ENCODE assay signal across 10 mouse cellular contexts in the genomic region with DNA sequence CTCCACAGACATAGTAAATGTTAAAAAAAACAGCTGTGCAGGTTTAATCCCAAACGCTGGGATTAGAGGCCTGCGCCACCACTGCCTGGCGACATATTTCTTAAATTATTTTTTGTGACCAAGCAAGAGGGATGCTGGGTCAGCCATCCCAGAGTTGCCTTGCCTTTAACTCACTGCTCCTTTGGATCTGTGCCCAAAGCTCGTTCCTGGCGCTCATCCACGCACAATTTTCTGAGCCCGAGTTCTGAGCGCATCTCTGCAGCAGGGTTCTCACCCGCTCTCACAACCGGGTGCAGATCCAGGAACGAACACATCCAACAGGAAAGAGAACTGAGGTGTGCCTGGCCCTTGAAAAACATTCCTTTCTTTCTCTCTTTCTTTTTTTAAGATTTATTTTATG. TPM values are rescaled to one million over a fixed set of nuclear protein-coding genes. Genes with fewer than 3 reads are reported as not detected.
DNase-seq lines count a peak whose midpoint lies in the region; ATAC-seq and TF ChIP-seq lines count a peak whose summit lies in the region.
"Had no signal": no experiment of that assay in that cellular context is flagged by ENCODE, and none has a peak within 500 bp of the region (broad histone marks: within the 10 kb centered on the region; RNA-seq: fewer than 3 reads in every experiment).

No protein-coding gene starts in this region.

- no peak for TF ChIP-seq CTCF in kidney, adult 2 months (conservative IDR thresholded peaks at IDR 0.05; ENCODE audit: insufficient read depth, insufficient read length, low read depth, low read length)
- TF ChIP-seq CTCF in MEL (IDR thresholded peaks at IDR 0.05 in 2 of 3, conservative IDR thresholded peaks at IDR 0.05 in 1 of 3; ENCODE audit: control insufficient read depth in 1 of 3, insufficient read depth in 1 of 3, low read depth in 2 of 3, low read length in 3 of 3, poor library complexity in 1 of 3, severe bottlenecking in 1 of 3), result no peak
- no peak for TF ChIP-seq CTCF in lung, postnatal 0 days (IDR thresholded peaks at IDR 0.05)

- no peaks in the 10 kb centered on the region for H3K27me3 ChIP-seq in kidney, adult 2 months (replicated peaks; ENCODE audit: control insufficient read depth, insufficient read depth, low read length)
- no peaks in the 10 kb centered on the region for H3K27me3 ChIP-seq in kidney, embryonic 16.5 days (ENCODE audit: insufficient read depth, low read length)
- no peaks in the 10 kb centered on the region for H3K27me3 ChIP-seq in MEL (ENCODE audit: control insufficient read depth in 1 of 2, insufficient read depth in 2 of 2, low read length in 2 of 2)
- no peaks in the 10 kb centered on the region for H3K27me3 ChIP-seq in intestine, embryonic 15.5 days (replicated peaks)
- no peaks in the 10 kb centered on the region for H3K27me3 ChIP-seq in lung, postnatal 0 days (replicated peaks; ENCODE audit: insufficient read depth, low read length)

- H3K27ac ChIP-seq in kidney, adult 2 months (ENCODE audit: insufficient read depth, low read depth, low read length), result no peak overlapping the region
- H3K27ac ChIP-seq in kidney, embryonic 16.5 days (ENCODE audit: low read length), result no peak overlapping the region
- no peak overlapping the region for H3K27ac ChIP-seq in MEL (ENCODE audit: control insufficient read depth, low read depth, low read length)
- peak overlapping the region; percentile 62; the same call in 1 of the 2 replicates for H3K27ac ChIP-seq in intestine, embryonic 15.5 days
- no peak overlapping the region for H3K27ac ChIP-seq in lung, postnatal 0 days (ENCODE audit: low read length)
- H3K27ac ChIP-seq: neural tube, embryonic 12.5 days had no signal

- ATAC-seq in kidney, embryonic 16.5 days (ENCODE audit: low FRiP score, low TSS enrichment), result no peak
- 0 out of 2 replicates have a peak, but pooled peaks have one; percentile 0 for ATAC-seq in intestine, embryonic 15.5 days
- no peak for ATAC-seq in lung, postnatal 0 days
- no peak for ATAC-seq in megakaryocyte progenitor cell, adult 5-6 weeks (replicated peaks; ENCODE audit: poor library complexity)

- H3K36me3 ChIP-seq in kidney, adult 2 months (ENCODE audit: control insufficient read depth, insufficient read depth, low read length), result no peaks in the 10 kb centered on the region; the same call in 1 of the 2 replicates
- no peaks in the 10 kb centered on the region for H3K36me3 ChIP-seq in kidney, embryonic 16.5 days (ENCODE audit: insufficient read depth, low read length)
- H3K36me3 ChIP-seq in MEL (ENCODE audit: control insufficient read depth in 1 of 2, insufficient read depth in 2 of 2, low read length in 2 of 2), result peaks cover 0 to 6% of the 10 kb centered on the region in 2 experiments; a peak in 2 of 4 replicates
- H3K36me3 ChIP-seq in intestine, embryonic 15.5 days, result no peaks in the 10 kb centered on the region
- H3K36me3 ChIP-seq in lung, postnatal 0 days (ENCODE audit: insufficient read depth, low read length), result no peaks in the 10 kb centered on the region
- H3K36me3 ChIP-seq: neural tube, embryonic 12.5 days had no signal

- H3K79me2 ChIP-seq in MEL (ENCODE audit: control insufficient read depth, insufficient read depth, low read length, poor library complexity), result no peaks in the 10 kb centered on the region; the same call in 1 of the 2 replicates

- WGBS in kidney, adult 2 months, result 33% methylated on average over 11 of the region's 11 CpGs
- 58% methylated on average over 11 of the region's 11 CpGs for WGBS in kidney, embryonic 16.5 days
- WGBS in intestine, embryonic 15.5 days, result 62% methylated on average over 11 of the region's 11 CpGs
- 42% methylated on average over 11 of the region's 11 CpGs for WGBS in lung, postnatal 0 days

- no peak overlapping the region for H3K9ac ChIP-seq in kidney, embryonic 16.5 days (replicated peaks; ENCODE audit: low read length)
- peak overlapping the region; percentile 19; the same call in 1 of the 2 replicates for H3K9ac ChIP-seq in MEL (ENCODE audit: control insufficient read depth, low read depth, low read length, poor library complexity, severe bottlenecking)
- no peak overlapping the region for H3K9ac ChIP-seq in intestine, embryonic 15.5 days
- no peak overlapping the region for H3K9ac ChIP-seq in lung, postnatal 0 days (replicated peaks; ENCODE audit: low read depth)

- TF ChIP-seq RAD21 in MEL (IDR thresholded peaks at IDR 0.05; ENCODE audit: low read depth, low read length), result no peak

- TF ChIP-seq EP300 in MEL (IDR thresholded peaks at IDR 0.05; ENCODE audit: low read depth in 1 of 2, low read length in 2 of 2), result no peak
- no peak for TF ChIP-seq EP300 in lung, postnatal 0 days (IDR thresholded peaks at IDR 0.05)

- DNase-seq in kidney, adult 2 months, result peak; percentile 69
- DNase-seq in 3T3-L1 (ENCODE audit: low read depth, low spot score), result peak; percentile 27
- peak; percentile 25 for DNase-seq in MEL (ENCODE audit: low read depth, low spot score)
- DNase-seq in lung, postnatal 0 days (ENCODE audit: low spot score), result no peak

- TF ChIP-seq POLR2A in kidney, adult 2 months (IDR thresholded peaks at IDR 0.05; ENCODE audit: low read depth, low read length), result no peak
- TF ChIP-seq POLR2A in MEL (IDR thresholded peaks at IDR 0.05; ENCODE audit: control insufficient read depth in 1 of 2, insufficient read depth in 1 of 2, low read depth in 1 of 2, low read length in 2 of 2, poor library complexity in 1 of 2), result no peak

- peaks cover 3% of the 10 kb centered on the region; the same call in 1 of the 2 replicates for H3K4me1 ChIP-seq in kidney, adult 2 months (ENCODE audit: control insufficient read depth, insufficient read depth, low read length)
- H3K4me1 ChIP-seq in kidney, embryonic 16.5 days (ENCODE audit: insufficient read depth, low read length), result peaks cover 27% of the 10 kb centered on the region
- peaks cover 0 to 6% of the 10 kb centered on the region in 2 experiments; a peak in 2 of 4 replicates for H3K4me1 ChIP-seq in MEL (ENCODE audit: control insufficient read depth in 1 of 2, insufficient read depth in 2 of 2, low read length in 2 of 2)
- H3K4me1 ChIP-seq in intestine, embryonic 15.5 days (replicated peaks), result peaks cover 12% of the 10 kb centered on the region
- H3K4me1 ChIP-seq in lung, postnatal 0 days (ENCODE audit: insufficient read depth, low read depth, low read length), result no peaks in the 10 kb centered on the region

- no peaks in the 10 kb centered on the region for H3K9me3 ChIP-seq in kidney, embryonic 16.5 days (ENCODE audit: low read length)
- no peaks in the 10 kb centered on the region for H3K9me3 ChIP-seq in MEL (replicated peaks; ENCODE audit: insufficient read depth, low read length)
- H3K9me3 ChIP-seq in intestine, embryonic 15.5 days, result no peaks in the 10 kb centered on the region
- no peaks in the 10 kb centered on the region for H3K9me3 ChIP-seq in lung, postnatal 0 days (ENCODE audit: low read length)
- H3K9me3 ChIP-seq: neural tube, embryonic 12.5 days had no signal

- no peak overlapping the region; the same call in 1 of the 2 replicates for H3K4me2 ChIP-seq in kidney, embryonic 16.5 days (replicated peaks; ENCODE audit: low read depth, low read length)
- H3K4me2 ChIP-seq in intestine, embryonic 15.5 days (replicated peaks), result no peak overlapping the region
- no peak overlapping the region for H3K4me2 ChIP-seq in lung, postnatal 0 days (replicated peaks; ENCODE audit: low read depth, low read length)

- no peak overlapping the region for H3K4me3 ChIP-seq in kidney, adult 2 months (ENCODE audit: insufficient read depth, low read depth, low read length)
- H3K4me3 ChIP-seq in kidney, embryonic 16.5 days (ENCODE audit: low read length), result no peak overlapping the region
- no peak overlapping the region; a peak in 1 of 4 replicates for H3K4me3 ChIP-seq in MEL (ENCODE audit: control insufficient read depth in 1 of 2, insufficient read depth in 1 of 2, low read depth in 2 of 2, low read length in 2 of 2)
- no peak overlapping the region for H3K4me3 ChIP-seq in intestine, embryonic 15.5 days (replicated peaks)
- H3K4me3 ChIP-seq in lung, postnatal 0 days (ENCODE audit: low read depth, low read length), result no peak overlapping the region

RNA-seq across cellular contexts. Expression of a gene that starts 7.6 kb away (rescaled TPM):
- 24.2 and 29.5 TPM in 2 replicates for polyA plus RNA-seq in kidney, adult 2 months (2012; rRNA removed)
- polyA plus RNA-seq in kidney, embryonic 16.5 days (2015; fragmentation: Nextera tagmentation; extraction: Ambion mirVana), result 12.6 and 15.4 TPM in 2 replicates
- 0.08 TPM in 1 of 2 replicates, not detected in the other for total RNA-seq in MEL (2012; rRNA removed)
- polyA plus RNA-seq in MEL (2012; ENCODE audit: insufficient read depth in 1 of 2, insufficient read length in 2 of 2, low read depth in 1 of 2, low replicate concordance in 2 of 2, missing spikeins in 1 of 2), result under 1 TPM in 1 of 2 experiments, not detected in 1; 0.28 TPM
- 18.0 and 18.6 TPM in 2 replicates for polyA plus RNA-seq in intestine, embryonic 15.5 days (2015; fragmentation: Nextera tagmentation; extraction: Ambion mirVana)
- polyA plus RNA-seq in lung, postnatal 0 days (2015; fragmentation: Nextera tagmentation; extraction: Ambion mirVana), result not detected in 2 replicates
- total RNA-seq in megakaryocyte progenitor cell, adult 5-6 weeks (2015), result not detected in 2 replicates
- total RNA-seq in megakaryocyte progenitor cell, adult 5-6 weeks (2017), result not detected in 2 replicates
- total RNA-seq: gastrocnemius, adult 8-10 months; heart, postnatal 25 days had no signal

RNA-seq across cellular contexts. Expression of a gene that starts 32.5 kb away (rescaled TPM):
- 51.5 and 57.0 TPM in 2 replicates for polyA plus RNA-seq in kidney, adult 2 months (2012; rRNA removed)
- 12.3 and 13.6 TPM in 2 replicates for polyA plus RNA-seq in kidney, embryonic 16.5 days (2015; fragmentation: Nextera tagmentation; extraction: Ambion mirVana)
- 25.8 and 29.5 TPM in 2 replicates for total RNA-seq in MEL (2012; rRNA removed)
- 10 to 100 TPM in 1 of 2 experiments, not detected in 1; 50.9 TPM for polyA plus RNA-seq in MEL (2012; ENCODE audit: insufficient read depth in 1 of 2, insufficient read length in 2 of 2, low read depth in 1 of 2, low replicate concordance in 2 of 2, missing spikeins in 1 of 2)
- polyA plus RNA-seq in intestine, embryonic 15.5 days (2015; fragmentation: Nextera tagmentation; extraction: Ambion mirVana), result 16.8 and 23.6 TPM in 2 replicates
- 16.6 and 22.8 TPM in 2 replicates for polyA plus RNA-seq in lung, postnatal 0 days (2015; fragmentation: Nextera tagmentation; extraction: Ambion mirVana)
- total RNA-seq in megakaryocyte progenitor cell, adult 5-6 weeks (2015), result 32.0 and 40.2 TPM in 2 replicates
- 23.4 and 28.6 TPM in 2 replicates for total RNA-seq in megakaryocyte progenitor cell, adult 5-6 weeks (2017)

RNA-seq across cellular contexts. Expression of a gene that starts 36.5 kb away (rescaled TPM):
- polyA plus RNA-seq in kidney, adult 2 months (2012; rRNA removed), result 23.5 and 26.1 TPM in 2 replicates
- polyA plus RNA-seq in kidney, embryonic 16.5 days (2015; fragmentation: Nextera tagmentation; extraction: Ambion mirVana), result 55.7 and 63.3 TPM in 2 replicates
- total RNA-seq in MEL (2012; rRNA removed), result 14.4 and 16.2 TPM in 2 replicates
- polyA plus RNA-seq in MEL (2012; ENCODE audit: insufficient read depth in 1 of 2, insufficient read length in 2 of 2, low read depth in 1 of 2, low replicate concordance in 2 of 2, missing spikeins in 1 of 2), result 10 to 100 TPM in 1 of 2 experiments, not detected in 1; 46.1 TPM
- polyA plus RNA-seq in intestine, embryonic 15.5 days (2015; fragmentation: Nextera tagmentation; extraction: Ambion mirVana), result 51.3 and 62.7 TPM in 2 replicates
- 41.0 and 41.4 TPM in 2 replicates for polyA plus RNA-seq in lung, postnatal 0 days (2015; fragmentation: Nextera tagmentation; extraction: Ambion mirVana)
- total RNA-seq in megakaryocyte progenitor cell, adult 5-6 weeks (2015), result 7.0 and 13.3 TPM in 2 replicates
- total RNA-seq in megakaryocyte progenitor cell, adult 5-6 weeks (2017), result 12.7 and 13.6 TPM in 2 replicates

RNA-seq across cellular contexts. Expression of a gene that starts 55.4 kb away (rescaled TPM):
- polyA plus RNA-seq in kidney, adult 2 months (2012; rRNA removed), result 4.3 and 5.7 TPM in 2 replicates
- polyA plus RNA-seq in kidney, embryonic 16.5 days (2015; fragmentation: Nextera tagmentation; extraction: Ambion mirVana), result 1.5 and 2.1 TPM in 2 replicates
- 8.2 and 11.5 TPM in 2 replicates for total RNA-seq in MEL (2012; rRNA removed)
- polyA plus RNA-seq in MEL (2012; ENCODE audit: insufficient read depth in 1 of 2, insufficient read length in 2 of 2, low read depth in 1 of 2, low replicate concordance in 2 of 2, missing spikeins in 1 of 2), result 10 to 100 TPM in 1 of 2 experiments, not detected in 1; 33.3 TPM
- polyA plus RNA-seq in intestine, embryonic 15.5 days (2015; fragmentation: Nextera tagmentation; extraction: Ambion mirVana), result 1.9 and 2.3 TPM in 2 replicates
- polyA plus RNA-seq in lung, postnatal 0 days (2015; fragmentation: Nextera tagmentation; extraction: Ambion mirVana), result 0.92 and 1.8 TPM in 2 replicates
- total RNA-seq in megakaryocyte progenitor cell, adult 5-6 weeks (2015), result 0.68 and 4.9 TPM in 2 replicates
- total RNA-seq in megakaryocyte progenitor cell, adult 5-6 weeks (2017), result 1.1 and 1.4 TPM in 2 replicates
- total RNA-seq: gastrocnemius, adult 8-10 months had no signal

Comparison
In these comparisons a context has a peak if more than half of its experiments do, and no peak if none do; other contexts are left out.
1. RNA of a gene that starts 7.6 kb away (polyA plus RNA-seq): 24.2 to 29.5 TPM in kidney, adult 2 months, 18.0 to 18.6 TPM in intestine, embryonic 15.5 days and 12.6 to 15.4 TPM in kidney, embryonic 16.5 days; 0.28 TPM in MEL and not detected in lung, postnatal 0 days; every median in the first group is over 10 times any median in the second.